Mouse (Mus musculus) gastrocnemius, postnatal 14 days (tissue): ENCODE results near the gene Cep295. TPM values are rescaled to one million over a fixed set of nuclear protein-coding genes. Genes with fewer than 3 reads are reported as not detected.

Source experiments
- DNase-seq: peaks from one replicate; pipeline ENCODE4 v3.0.0; 2021; ENCODE audit warnings: mixed read lengths
- intact Hi-C: fragments of 180-260 bp; cut with DNase I; formaldehyde crosslinking; loops from one replicate; pipeline ENCODE4 v1.15.1; 2025; ENCODE audit warnings: low total_unique reads
- microRNA-seq, 2 experiments: library from miRNA; unstranded; fragments of <30 nt; microRNA quantifications; one replicate each; pipeline ENCODE4 v1.2.0; 2021
- total RNA-seq, 2 experiments: library from RNA; stranded (reverse); gene quantifications; 2 replicates each; pipeline ENCODE4 v1.2.3; 2021

The Cep295 gene
- total RNA-seq, 2 experiments from 2014 or later = 7.4 TPM

GRCm38 (mm10) chr9:15276855-15277254, 80.7 kb downstream of the Cep295 start:
- DNase-seq = no peak
- intact Hi-C loops = no loop called here

GRCm38 (mm10) chr9:15273981-15274380, 83.6 kb downstream of the Cep295 start:
- intact Hi-C loops = no loop called here
- DNase-seq = no peak

Small RNA genes within 50 kb of the gene (microRNA-seq; reads per million reads assigned to microRNA genes)
- 0 reads per million in 2 experiments for gene Gm49349
- 0 reads per million in 2 experiments for gene mmu-mir-7650

Other genes with a start within 250 kb of the Cep295 start
- gene Hephl1, start 245.7 kb downstream of the Cep295 start, total RNA-seq = under 1 TPM; 0.51 to 0.70 TPM
- under 1 TPM; 0.14 to 0.27 TPM for gene Vstm5, start 118.7 kb downstream of the Cep295 start, total RNA-seq
- gene Med17, start 77.9 kb downstream of the Cep295 start, total RNA-seq = 10 to 100 TPM; 11.0 to 12.2 TPM
- gene Taf1d, start 51.6 kb downstream of the Cep295 start, total RNA-seq = 10 to 100 TPM; 48.3 to 55.4 TPM
- 1 to 10 TPM; 5.9 to 6.7 TPM for gene 4931406C07Rik, start 51.3 kb downstream of the Cep295 start, total RNA-seq
- 10 to 100 TPM; 12.9 to 16.9 TPM for gene Smco4, start 135.6 kb upstream of the Cep295 start, total RNA-seq